Mouse (Mus musculus) embryonic fibroblast, embryonic 13.5 days (primary cell): Measurements from ENCODE around the gene Akap8.

Source experiments
- CTCF ChIP-seq: IDR thresholded peaks from 2 replicates; pipeline ENCODE4 v1.5.1; 2011; ENCODE audit warnings: mild to moderate bottlenecking, control low read depth, low read length, moderate library complexity, borderline replicate concordance; ENCODE audit not compliant: insufficient read depth
- POLR2A ChIP-seq: IDR thresholded peaks from 2 replicates; pipeline ENCODE4 v1.6.1; 2011; ENCODE audit warnings: low read depth, mild to moderate bottlenecking, control low read depth, low read length, moderate library complexity

DNA sequence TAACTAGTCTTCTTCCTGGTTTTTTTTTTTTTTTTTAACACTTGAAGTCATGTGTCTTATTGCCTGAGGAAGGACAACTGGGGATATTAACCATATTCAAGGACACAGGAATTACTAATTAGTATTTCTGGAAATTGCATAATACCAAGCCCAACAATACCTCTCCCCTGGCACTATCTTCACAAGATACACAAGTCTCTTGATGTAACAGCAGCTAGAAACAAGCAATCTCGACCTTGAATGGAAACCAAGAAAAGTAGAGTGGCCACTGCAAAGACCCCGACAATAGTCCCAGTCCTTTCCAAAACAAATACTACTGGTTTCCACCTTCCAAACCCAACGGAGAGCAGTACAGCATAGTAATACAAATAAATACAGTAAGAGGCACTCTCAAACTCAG, 45.5 kb downstream of the Akap8 start:
- TF ChIP-seq CTCF = no peak
- no peak for TF ChIP-seq POLR2A
